Mouse (Mus musculus): ENCODE results near the gene Ralgps1. TPM values are rescaled to one million over a fixed set of nuclear protein-coding genes. Genes with fewer than 3 reads are reported as not detected.

The Ralgps1 gene
- total and polyA plus RNA-seq, 3 experiments: 0.62 to 2.1 (median 1.5) TPM

DNA sequence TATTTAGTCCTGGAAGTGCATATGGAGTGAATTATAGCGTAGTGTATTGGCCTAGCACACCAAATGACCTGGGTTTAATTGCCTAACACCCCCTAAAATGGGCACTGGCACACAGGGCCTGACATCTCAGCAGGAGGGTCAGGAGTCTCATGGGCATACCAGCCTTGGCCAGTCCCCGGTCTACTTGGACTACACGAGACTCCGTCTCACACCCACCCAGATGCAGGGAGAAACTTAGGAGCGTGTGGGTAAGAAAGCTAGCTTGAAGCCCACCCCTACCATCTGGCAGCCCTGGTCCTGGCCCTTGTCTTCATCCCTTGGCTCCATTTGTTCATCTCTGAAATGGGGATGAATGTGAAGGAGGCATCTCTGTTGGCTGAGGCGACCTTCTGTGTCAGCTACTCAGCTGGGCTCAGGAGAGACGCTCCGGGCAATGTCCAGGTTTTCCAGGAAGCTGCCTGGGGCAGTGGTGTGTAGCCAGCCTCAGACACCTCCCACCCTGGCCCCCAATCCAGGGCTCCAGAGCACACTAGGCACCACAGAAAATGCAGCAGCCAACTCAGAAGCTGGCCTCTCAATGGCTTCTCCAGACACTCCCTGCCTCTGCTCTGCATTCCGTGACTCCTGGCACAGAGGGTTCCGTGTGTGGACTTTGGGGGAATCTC lies 150.5 kb downstream of the Ralgps1 start:
- DNase-seq (ENCODE audit: extremely low read depth): no peak
- H3K4me2 ChIP-seq (ENCODE audit: insufficient read depth, low read depth, poor library complexity, severe bottlenecking): no peak overlapping the region
- H3K4me3 ChIP-seq (replicated peaks in 1 of 3; ENCODE audit: low read depth in 2 of 3, low read length in 2 of 3, poor library complexity in 1 of 3): no peak overlapping the region
- TF ChIP-seq EP300 (IDR thresholded peaks at IDR 0.05; ENCODE audit: low read length) (no peak), ELF1 (IDR thresholded peaks at IDR 0.05; ENCODE audit: low read depth, low read length) (no peak)
- no peaks in the 10 kb centered on the region for H3K79me2 ChIP-seq (replicated peaks; ENCODE audit: control insufficient read depth, extremely low read depth, insufficient read depth, poor library complexity, severe bottlenecking)
- in situ Hi-C loops (cut with MboI; ENCODE audit: low pct_ligation_motif_present, low pct_unique_long_range_greater_than_20kb, low sequenced_read_pairs) (no loop called here), dilution Hi-C loops (cut with MboI; ENCODE audit: extremely low pct_ligation_motif_present, extremely low pct_unique_long_range_greater_than_20kb, low sequenced_read_pairs) (no loop called here)
- H3K36me3 ChIP-seq (replicated peaks in 1 of 2; ENCODE audit: control insufficient read depth in 1 of 2, insufficient read depth in 1 of 2, low read length in 1 of 2): no peaks in the 10 kb centered on the region
- no peaks in the 10 kb centered on the region for H3K9me3 ChIP-seq (replicated peaks; ENCODE audit: low read length)
- peaks cover 0 to 5% of the 10 kb centered on the region in 2 experiments; a peak in 1 of 4 replicates for H3K4me1 ChIP-seq (ENCODE audit: control insufficient read depth in 1 of 2, insufficient read depth in 2 of 2)
- no peaks in the 10 kb centered on the region for H3K27me3 ChIP-seq (replicated peaks)
- H3K9ac ChIP-seq (ENCODE audit: insufficient read depth, low read depth): no peak overlapping the region
- H3K27ac ChIP-seq (ENCODE audit: insufficient read depth, low read depth): no peak overlapping the region

GRCm38 (mm10) chr2:33220246-33220645 lies 151.0 kb downstream of the Ralgps1 start:
- TF ChIP-seq RCOR1 (conservative IDR thresholded peaks at IDR 0.05; ENCODE audit: low read depth, low read length): no peak
- no peak for TF ChIP-seq CHD2 (IDR thresholded peaks at IDR 0.05; ENCODE audit: low read length)
- no peak for TF ChIP-seq NRF1 (IDR thresholded peaks at IDR 0.05; ENCODE audit: low read depth, low read length)
- no peak for TF ChIP-seq IRF4 (IDR thresholded peaks at IDR 0.05; ENCODE audit: low read depth, low read length)
- no peak for TF ChIP-seq CTCF (conservative IDR thresholded peaks at IDR 0.05 in 1 of 2, IDR thresholded peaks at IDR 0.05 in 1 of 2; ENCODE audit: low read depth in 2 of 2, low read length in 2 of 2)
- TF ChIP-seq MEF2A (IDR thresholded peaks at IDR 0.05; ENCODE audit: borderline replicate concordance, low read depth, low read length): no peak
- no peak for TF ChIP-seq E2F4 (IDR thresholded peaks at IDR 0.05; ENCODE audit: insufficient replicate concordance, low read depth, low read length)
- TF ChIP-seq CHD1 (IDR thresholded peaks at IDR 0.05; ENCODE audit: low read depth, low read length): no peak
- TF ChIP-seq BHLHE40 (IDR thresholded peaks at IDR 0.05; ENCODE audit: low read depth, low read length): no peak
- no peak for TF ChIP-seq MYC (IDR thresholded peaks at IDR 0.05; ENCODE audit: low read depth, low read length)
- TF ChIP-seq ZNF384 (IDR thresholded peaks at IDR 0.05; ENCODE audit: low read depth, low read length): no peak
- no peak for TF ChIP-seq MXI1 (IDR thresholded peaks at IDR 0.05; ENCODE audit: low read depth, low read length)
- TF ChIP-seq SIN3A (IDR thresholded peaks at IDR 0.05; ENCODE audit: low read length): no peak
- TF ChIP-seq USF1 (IDR thresholded peaks at IDR 0.05; ENCODE audit: low read depth, low read length): no peak
- H3K9me3 ChIP-seq (replicated peaks; ENCODE audit: low read length): no peaks in the 10 kb centered on the region
- in situ Hi-C loops (cut with MboI; ENCODE audit: low pct_ligation_motif_present, low pct_unique_long_range_greater_than_20kb, low sequenced_read_pairs): no loop called here
- no peaks in the 10 kb centered on the region for H3K36me3 ChIP-seq (replicated peaks in 1 of 2; ENCODE audit: control insufficient read depth in 1 of 2, insufficient read depth in 1 of 2, low read length in 1 of 2)
- no peak overlapping the region for H3K9ac ChIP-seq (ENCODE audit: insufficient read depth, low read depth)
- H3K79me2 ChIP-seq (replicated peaks; ENCODE audit: control insufficient read depth, extremely low read depth, insufficient read depth, poor library complexity, severe bottlenecking): no peaks in the 10 kb centered on the region
- H3K4me2 ChIP-seq (ENCODE audit: insufficient read depth, low read depth, poor library complexity, severe bottlenecking): no peak overlapping the region
- no peak overlapping the region for H3K27ac ChIP-seq (ENCODE audit: insufficient read depth, low read depth)
- H3K27me3 ChIP-seq (replicated peaks): no peaks in the 10 kb centered on the region
- H3K4me3 ChIP-seq (replicated peaks in 1 of 3; ENCODE audit: low read depth in 2 of 3, low read length in 2 of 3, poor library complexity in 1 of 3): no peak overlapping the region
- peaks cover 0 to 11% of the 10 kb centered on the region in 2 experiments; a peak in 1 of 4 replicates for H3K4me1 ChIP-seq (ENCODE audit: control insufficient read depth in 1 of 2, insufficient read depth in 2 of 2)
- no peak for DNase-seq (ENCODE audit: extremely low read depth)
- dilution Hi-C loops (cut with MboI; ENCODE audit: extremely low pct_ligation_motif_present, extremely low pct_unique_long_range_greater_than_20kb, low sequenced_read_pairs): no loop called here

Data from CH12.LX (cell line).